Mouse (Mus musculus): Measurements from ENCODE around the gene Izumo2.

DNA sequence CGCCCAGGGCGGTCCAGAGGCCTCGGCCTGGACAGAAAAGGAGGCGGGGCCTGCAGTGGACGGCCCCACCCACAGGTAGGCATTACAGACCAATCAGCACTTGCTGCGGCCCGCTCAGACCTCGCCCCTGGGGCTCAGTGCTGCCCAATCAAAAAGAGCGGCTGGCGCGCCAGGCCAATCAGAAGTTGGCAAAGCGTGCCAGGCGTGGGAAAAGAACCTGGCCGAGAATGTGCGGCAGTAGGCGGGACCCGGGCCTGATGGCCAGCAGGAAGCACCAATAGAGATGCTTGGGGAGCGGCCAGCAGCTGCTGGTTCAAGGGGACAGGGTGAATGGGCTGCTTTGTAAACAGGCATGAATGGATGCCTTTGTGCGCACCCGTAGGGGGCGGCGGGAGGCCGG lies 37.7 kb upstream of the Izumo2 start, which contains the start of gene Myh14:
- TF ChIP-seq CTCF (IDR thresholded peaks at IDR 0.05; ENCODE audit: control insufficient read depth, insufficient read depth, insufficient replicate concordance, low read depth, low read length), result no peak
- TF ChIP-seq POLR2A (IDR thresholded peaks at IDR 0.05; ENCODE audit: control insufficient read depth, low read depth, low read length), result no peak
